ENCODE assay signal across 8 mouse cellular contexts in genomic region chr10:80293325-80293724, GRCm38 (mm10). TPM values are rescaled to one million over a fixed set of nuclear protein-coding genes. Genes with fewer than 3 reads are reported as not detected.
DNase-seq lines count a peak whose midpoint lies in the region; ATAC-seq and TF ChIP-seq lines count a peak whose summit lies in the region.

No protein-coding gene starts in this region.

- H3K9ac ChIP-seq in hindbrain, embryonic 12.5 days = peak overlapping the region; percentile 99
- peak overlapping the region; percentile 88 for H3K9ac ChIP-seq in midbrain, embryonic 16.5 days (ENCODE audit: low read depth, low read length)

- H3K36me3 ChIP-seq in hindbrain, embryonic 12.5 days = peaks cover 27% of the 10 kb centered on the region
- peaks cover 8% of the 10 kb centered on the region; the same call in 1 of the 2 replicates for H3K36me3 ChIP-seq in midbrain, embryonic 16.5 days (ENCODE audit: control insufficient read depth, insufficient read depth, low read length)

- WGBS in hindbrain, embryonic 12.5 days = 31% methylated on average over 14 of the region's 14 CpGs
- WGBS in midbrain, embryonic 16.5 days = 24% methylated on average over 14 of the region's 14 CpGs

- ATAC-seq in hindbrain, embryonic 12.5 days (ENCODE audit: low FRiP score) = no peak
- no peak for ATAC-seq in midbrain, embryonic 16.5 days

- H3K4me2 ChIP-seq in hindbrain, embryonic 12.5 days (replicated peaks) = peak overlapping the region; percentile 99
- H3K4me2 ChIP-seq in midbrain, embryonic 16.5 days (ENCODE audit: low read length) = peak overlapping the region; percentile 98

- H3K27me3 ChIP-seq in hindbrain, embryonic 12.5 days = peaks cover 5% of the 10 kb centered on the region; the same call in 1 of the 2 replicates
- no peaks in the 10 kb centered on the region for H3K27me3 ChIP-seq in midbrain, embryonic 16.5 days (ENCODE audit: control insufficient read depth, insufficient read depth, low read depth, low read length)

- H3K27ac ChIP-seq in layer of hippocampus, adult 2 months = peak overlapping the region; percentile 96
- peak overlapping the region; percentile 90 for H3K27ac ChIP-seq in hindbrain, embryonic 12.5 days
- H3K27ac ChIP-seq in midbrain, embryonic 16.5 days (ENCODE audit: low read length) = no peak overlapping the region

- peak; percentile 30 for TF ChIP-seq CTCF in layer of hippocampus, adult 2 months (conservative IDR thresholded peaks at IDR 0.05)

- H3K9me3 ChIP-seq in hindbrain, embryonic 12.5 days (replicated peaks) = no peaks in the 10 kb centered on the region
- no peaks in the 10 kb centered on the region for H3K9me3 ChIP-seq in midbrain, embryonic 16.5 days (replicated peaks; ENCODE audit: control insufficient read depth, low read length, poor library complexity, severe bottlenecking)

- H3K4me1 ChIP-seq in hindbrain, embryonic 12.5 days = peaks cover 43% of the 10 kb centered on the region
- H3K4me1 ChIP-seq in midbrain, embryonic 16.5 days (ENCODE audit: control insufficient read depth, insufficient read depth, low read length) = peaks cover 38% of the 10 kb centered on the region

- H3K4me3 ChIP-seq in layer of hippocampus, adult 2 months = peak overlapping the region; percentile 97
- peak overlapping the region; percentile 96 for H3K4me3 ChIP-seq in hindbrain, embryonic 12.5 days
- peak overlapping the region; percentile 77 for H3K4me3 ChIP-seq in midbrain, embryonic 16.5 days (ENCODE audit: low read depth, low read length)

- no peak for DNase-seq in layer of hippocampus, adult 2 months (ENCODE audit: low spot score in 2 of 2)
- no peak for DNase-seq in layer of hippocampus, postnatal 36 days
- peak; percentile 65 for DNase-seq in R1 (ENCODE audit: low read depth, low spot score)
- DNase-seq in urinary bladder, postnatal 14 days (ENCODE audit: low spot score) = no peak
- DNase-seq in left cerebral cortex, adult 8-10 months (ENCODE audit: low spot score in 2 of 2) = no peak
- DNase-seq in adrenal gland, adult 8-10 months = no peak

RNA-seq across cellular contexts. Expression of gene Rps15, which starts 1.1 kb away (rescaled TPM):
- 100 to 1,000 TPM; 926 to 932 TPM for total RNA-seq in layer of hippocampus, adult 2 months (2021)
- total RNA-seq in layer of hippocampus, postnatal 36 days (2021) = 100 to 1,000 TPM; 755 to 823 TPM
- polyA plus RNA-seq in hindbrain, embryonic 12.5 days (2016; fragmentation: Nextera tagmentation; extraction: Ambion mirVana) = 530 and 668 TPM in 2 replicates
- polyA plus RNA-seq in midbrain, embryonic 16.5 days (2015; fragmentation: Nextera tagmentation; extraction: Ambion mirVana) = 465 and 476 TPM in 2 replicates
- 1,000 to 10,000 TPM in 1 of 4 experiments, 100 to 1,000 TPM in 3; 922 to 1,007 (median 961) TPM for total RNA-seq in left cerebral cortex, adult 8-10 months (2022)
- total RNA-seq in adrenal gland, adult 8-10 months (2022) = 1,000 to 10,000 TPM; 1,106 to 1,181 (median 1,155) TPM

RNA-seq across cellular contexts. Expression of gene Apc2, which starts 2.5 kb away (rescaled TPM):
- total RNA-seq in layer of hippocampus, adult 2 months (2021) = 100 to 1,000 TPM in 1 of 2 experiments, 10 to 100 TPM in 1; 98.3 to 110 TPM
- 10 to 100 TPM; 98.3 to 98.4 TPM for total RNA-seq in layer of hippocampus, postnatal 36 days (2021)
- 170 and 191 TPM in 2 replicates for polyA plus RNA-seq in hindbrain, embryonic 12.5 days (2016; fragmentation: Nextera tagmentation; extraction: Ambion mirVana)
- 172 and 205 TPM in 2 replicates for polyA plus RNA-seq in midbrain, embryonic 16.5 days (2015; fragmentation: Nextera tagmentation; extraction: Ambion mirVana)
- 100 to 1,000 TPM; 107 to 125 (median 116) TPM for total RNA-seq in left cerebral cortex, adult 8-10 months (2022)
- 1 to 10 TPM; 1.5 to 6.8 (median 4.3) TPM for total RNA-seq in adrenal gland, adult 8-10 months (2022)

RNA-seq across cellular contexts. Expression of gene 2310011J03Rik, which starts 27.0 kb away (rescaled TPM):
- total RNA-seq in layer of hippocampus, adult 2 months (2021) = 10 to 100 TPM; 23.5 to 25.7 TPM
- total RNA-seq in layer of hippocampus, postnatal 36 days (2021) = 10 to 100 TPM; 22.4 to 23.0 TPM
- polyA plus RNA-seq in hindbrain, embryonic 12.5 days (2016; fragmentation: Nextera tagmentation; extraction: Ambion mirVana) = 38.4 and 39.7 TPM in 2 replicates
- 21.9 and 26.7 TPM in 2 replicates for polyA plus RNA-seq in midbrain, embryonic 16.5 days (2015; fragmentation: Nextera tagmentation; extraction: Ambion mirVana)
- 10 to 100 TPM; 25.7 to 29.0 (median 27.3) TPM for total RNA-seq in left cerebral cortex, adult 8-10 months (2022)
- 10 to 100 TPM; 34.7 to 40.0 (median 35.4) TPM for total RNA-seq in adrenal gland, adult 8-10 months (2022)

RNA-seq across cellular contexts. Expression of gene Dazap1, which starts 32.0 kb away (rescaled TPM):
- 10 to 100 TPM; 91.2 to 95.4 TPM for total RNA-seq in layer of hippocampus, adult 2 months (2021)
- total RNA-seq in layer of hippocampus, postnatal 36 days (2021) = 100 to 1,000 TPM in 1 of 2 experiments, 10 to 100 TPM in 1; 82.6 to 100 TPM
- 67.1 and 76.9 TPM in 2 replicates for polyA plus RNA-seq in hindbrain, embryonic 12.5 days (2016; fragmentation: Nextera tagmentation; extraction: Ambion mirVana)
- 43.7 and 51.9 TPM in 2 replicates for polyA plus RNA-seq in midbrain, embryonic 16.5 days (2015; fragmentation: Nextera tagmentation; extraction: Ambion mirVana)
- 10 to 100 TPM; 76.4 to 90.1 (median 83.5) TPM for total RNA-seq in left cerebral cortex, adult 8-10 months (2022)
- total RNA-seq in adrenal gland, adult 8-10 months (2022) = 100 to 1,000 TPM in 2 of 4 experiments, 10 to 100 TPM in 2; 72.3 to 125 (median 90.3) TPM

RNA-seq across cellular contexts. Expression of gene Gamt, which starts 32.5 kb away (rescaled TPM):
- 10 to 100 TPM; 29.8 to 33.1 TPM for total RNA-seq in layer of hippocampus, adult 2 months (2021)
- 10 to 100 TPM; 37.7 to 39.1 TPM for total RNA-seq in layer of hippocampus, postnatal 36 days (2021)
- polyA plus RNA-seq in hindbrain, embryonic 12.5 days (2016; fragmentation: Nextera tagmentation; extraction: Ambion mirVana) = 26.6 and 29.6 TPM in 2 replicates
- polyA plus RNA-seq in midbrain, embryonic 16.5 days (2015; fragmentation: Nextera tagmentation; extraction: Ambion mirVana) = 15.8 and 19.5 TPM in 2 replicates
- total RNA-seq in left cerebral cortex, adult 8-10 months (2022) = 10 to 100 TPM; 28.8 to 33.6 (median 31.1) TPM
- total RNA-seq in adrenal gland, adult 8-10 months (2022) = 100 to 1,000 TPM; 238 to 291 (median 243) TPM

Comparison
In these comparisons a context has a peak if more than half of its experiments do, and no peak if none do; other contexts are left out.
1. RNA of gene Apc2, which starts 2.5 kb away (total RNA-seq): 107 to 125 TPM in left cerebral cortex, adult 8-10 months, 98.3 to 110 TPM in layer of hippocampus, adult 2 months and 98.3 to 98.4 TPM in layer of hippocampus, postnatal 36 days; 1.5 to 6.8 TPM in adrenal gland, adult 8-10 months; every median in the first group is over 10 times any median in the second.
2. Peak in every context shown above with its lines, with median percentiles within 50 percentile points of each other: H3K4me3 ChIP-seq.